Mouse (Mus musculus) ES-E14 (cell line): ENCODE data around the gene Cx3cr1.

Source experiments
- CHD2 ChIP-seq: IDR thresholded peaks from 2 replicates; pipeline ENCODE4 v1.6.1; 2014; ENCODE audit warnings: mild to moderate bottlenecking, low read depth, low read length, inconsistent platforms
- HCFC1 ChIP-seq: IDR thresholded peaks from 2 replicates; pipeline ENCODE4 v1.6.1; 2012; ENCODE audit warnings: low read length, inconsistent platforms, borderline replicate concordance; ENCODE audit not compliant: insufficient read depth
- MAFK ChIP-seq: IDR thresholded peaks from 2 replicates; pipeline ENCODE4 v1.6.1; 2014; ENCODE audit warnings: mild to moderate bottlenecking, low read depth, low read length, inconsistent platforms; ENCODE audit not compliant: insufficient read depth
- ZC3H11A ChIP-seq: IDR thresholded peaks from 2 replicates; pipeline ENCODE4 v1.6.1; 2012; ENCODE audit warnings: low read depth, mild to moderate bottlenecking, inconsistent platforms, low read length, borderline replicate concordance
- ZNF384 ChIP-seq: IDR thresholded peaks from 2 replicates; pipeline ENCODE4 v1.6.1; 2012; ENCODE audit warnings: low read depth, low read length, inconsistent platforms

GRCm38 (mm10) chr9:119978811-119979441 is 90.8 kb downstream of the Cx3cr1 start:
- TF ChIP-seq MAFK (no peak), HCFC1 (no peak), ZNF384 (no peak), ZC3H11A (no peak), CHD2 (no peak)
